Mouse (Mus musculus): ENCODE results near the gene Wfdc12.

DNA sequence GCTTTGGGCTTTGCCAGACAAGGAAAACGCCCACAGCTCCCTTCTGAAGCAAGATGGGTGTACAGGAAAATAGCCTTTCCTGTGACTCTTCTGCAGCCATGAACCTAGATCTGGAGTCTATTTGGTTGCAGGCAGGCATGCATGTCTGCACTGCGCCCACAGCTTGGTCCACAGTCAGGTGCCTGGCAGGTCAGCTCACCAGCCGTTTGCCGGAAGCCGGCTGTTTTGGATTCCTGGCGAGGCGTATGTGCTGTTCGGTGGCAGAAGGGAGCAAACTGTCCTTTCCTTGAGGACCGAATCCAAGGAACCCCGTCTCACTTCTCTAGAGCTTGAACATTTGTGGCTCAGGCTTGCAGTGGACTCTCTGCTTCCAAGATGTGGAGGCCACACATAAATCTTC lies 36.4 kb downstream of the Wfdc12 start:
- TF ChIP-seq TAL1 (IDR thresholded peaks at IDR 0.05; ENCODE audit: low read length), result no peak
- no peak for TF ChIP-seq GATA1 (IDR thresholded peaks at IDR 0.05; ENCODE audit: low read length)
